Mouse (Mus musculus) gastrocnemius, adult 2 months (tissue): ENCODE measurements around the gene Mmp27. TPM values are rescaled to one million over a fixed set of nuclear protein-coding genes. Genes with fewer than 3 reads are reported as not detected.

ENCODE experiments used
- DNase-seq: peaks from one replicate; pipeline ENCODE4 v3.0.0; 2022
- H3K27ac ChIP-seq: fragments of 200-600 bp; 2 replicates; pipeline ENCODE4 v1.8.1; 2022; ENCODE audit warnings: mild to moderate bottlenecking
- H3K4me3 ChIP-seq: fragments of 200-600 bp; 2 replicates; pipeline ENCODE4 v1.8.1; 2022; ENCODE audit warnings: mild to moderate bottlenecking, moderate library complexity
- CTCF ChIP-seq: fragments of 200-600 bp; IDR thresholded peaks from 2 replicates; pipeline ENCODE4 v1.8.1; 2022; ENCODE audit warnings: antibody characterized with exemption, mild to moderate bottlenecking, moderate library complexity
- intact Hi-C: fragments of 180-260 bp; cut with DNase I; formaldehyde crosslinking; loops from one replicate; pipeline ENCODE4 v1.15.1; 2025
- long read RNA-seq, 2 experiments: library from polyadenylated mRNA; stranded (forward); transcript quantifications; one replicate each; pipeline ENCODE4 v2.0.0; 2021
- total RNA-seq, 2 experiments: library from RNA; stranded (reverse); gene quantifications; 2 replicates each; pipeline ENCODE4 v1.2.3; 2021

Gene Mmp27
- total RNA-seq = under 1 TPM in 1 of 2 experiments, not detected in 1; 0.20 TPM
- long read RNA-seq, experiment 1 = 0 reads
- long read RNA-seq, experiment 2 = 0 reads

- DNase-seq = no peak
- TF ChIP-seq CTCF = no peak
- no peak within 1 kb of the TSS for H3K4me3 ChIP-seq
- peak within 1 kb of the TSS; percentile 70 for H3K27ac ChIP-seq
- intact Hi-C loops = no loop called here
These were observed at the start of gene Mmp27 for GRCm38 (mm10) chr9:7571162-7571561. Gene Mmp27 (plus strand): TSS chr9:7571396.

- intact Hi-C loops = no loop called here
- no peak overlapping the region for H3K4me3 ChIP-seq
- H3K27ac ChIP-seq = no peak overlapping the region
- no peak for DNase-seq
- no peak for TF ChIP-seq CTCF
These were observed 44.8 kb upstream of the Mmp27 start for GRCm38 (mm10) chr9:7526255-7526940.

- H3K4me3 ChIP-seq = no peak overlapping the region
- no peak for DNase-seq
- no peak overlapping the region for H3K27ac ChIP-seq
- TF ChIP-seq CTCF = no peak
- intact Hi-C loops = no loop called here
These were observed 28.4 kb upstream of the Mmp27 start for GRCm38 (mm10) chr9:7542763-7543162.

GRCm38 (mm10) chr9:7544923-7545457, 26.2 kb upstream of the Mmp27 start:
- no peak for DNase-seq
- intact Hi-C loops = no loop called here
- TF ChIP-seq CTCF = no peak
- Histone ChIP-seq H3K27ac (no peak overlapping the region), H3K4me3 (no peak overlapping the region)

- DNase-seq = peak; percentile 19
- Histone ChIP-seq H3K27ac (no peak overlapping the region), H3K4me3 (no peak overlapping the region)
- intact Hi-C loops = no loop called here
- no peak for TF ChIP-seq CTCF
These were observed 25.7 kb upstream of the Mmp27 start for GRCm38 (mm10) chr9:7545471-7545870.

- DNase-seq = no peak
- Histone ChIP-seq H3K4me3 (no peak overlapping the region), H3K27ac (no peak overlapping the region)
- TF ChIP-seq CTCF = no peak
- intact Hi-C loops = no loop called here
These were observed 25.3 kb upstream of the Mmp27 start for GRCm38 (mm10) chr9:7545920-7546319.

- TF ChIP-seq CTCF = no peak
- H3K4me3 ChIP-seq = no peak overlapping the region
- H3K27ac ChIP-seq = no peak overlapping the region
- DNase-seq = no peak
- intact Hi-C loops = no loop called here
These were observed 19.3 kb upstream of the Mmp27 start for GRCm38 (mm10) chr9:7551943-7552342.

- no peak for TF ChIP-seq CTCF
- intact Hi-C loops = no loop called here
- Histone ChIP-seq H3K4me3 (no peak overlapping the region), H3K27ac (no peak overlapping the region)
- no peak for DNase-seq
These were observed 17.7 kb upstream of the Mmp27 start for GRCm38 (mm10) chr9:7553536-7553935.

- intact Hi-C loops = loop anchor here (1.0 kb wide), 1 partner anchor 41 kb away; no protein-coding TSS in a partner anchor
- peak; percentile 46 for DNase-seq
- no peak overlapping the region for H3K4me3 ChIP-seq
- TF ChIP-seq CTCF = peak; percentile 65
- H3K27ac ChIP-seq = no peak overlapping the region
These were observed 16.8 kb upstream of the Mmp27 start for GRCm38 (mm10) chr9:7554382-7554781.

GRCm38 (mm10) chr9:7558221-7559017, 12.8 kb upstream of the Mmp27 start, which contains the start of gene Mmp8:
Gene Mmp8 (plus strand): TSS chr9:7558456.
- Histone ChIP-seq H3K4me3 (no peak within 1 kb of the TSS), H3K27ac (no peak within 1 kb of the TSS)
- no peak for TF ChIP-seq CTCF
- no peak for DNase-seq
- intact Hi-C loops = no loop called here

GRCm38 (mm10) chr9:7560026-7560425, 11.2 kb upstream of the Mmp27 start:
- intact Hi-C loops = no loop called here
- Histone ChIP-seq H3K27ac (no peak overlapping the region), H3K4me3 (no peak overlapping the region)
- TF ChIP-seq CTCF = no peak
- no peak for DNase-seq

GRCm38 (mm10) chr9:7567376-7567775, 3.8 kb upstream of the Mmp27 start:
- Histone ChIP-seq H3K4me3 (no peak overlapping the region), H3K27ac (no peak overlapping the region)
- no peak for DNase-seq
- no peak for TF ChIP-seq CTCF
- intact Hi-C loops = no loop called here

- Histone ChIP-seq H3K4me3 (no peak overlapping the region), H3K27ac (no peak overlapping the region)
- DNase-seq = no peak
- TF ChIP-seq CTCF = no peak
- intact Hi-C loops = no loop called here
These were observed 3.3 kb upstream of the Mmp27 start for GRCm38 (mm10) chr9:7567923-7568322.
